Mouse (Mus musculus) midbrain, postnatal 0 days (tissue): ENCODE results near the gene Gm20388. TPM values are rescaled to one million over a fixed set of nuclear protein-coding genes. Genes with fewer than 3 reads are reported as not detected.
A peak's percentile ranks its signal among the peaks of the same experiment; 100 is the strongest.

Experiments used
- ATAC-seq: fragments of 200-750 bp; cut with Nextera tagmentation; 2 replicates; pipeline ENCODE4 v1.8.0; 2017; ENCODE audit warnings: moderate number of reproducible peaks, mild to moderate bottlenecking, moderate TSS enrichment, moderate library complexity; ENCODE audit not compliant: low FRiP score
- DNase-seq: peaks from one replicate; pipeline ENCODE4 v3.0.0-alpha.2; 2015; ENCODE audit warnings: low spot score
- H3K27ac ChIP-seq: fragments of 300-500 bp; sonication (generic); 2 replicates; pipeline ENCODE4 v1.5.1; 2014; ENCODE audit warnings: low read depth, mild to moderate bottlenecking, low read length, mixed read lengths
- H3K27me3 ChIP-seq: fragments of 300-500 bp; sonication (generic); 2 replicates; pipeline ENCODE4 v1.6.1; 2014; ENCODE audit warnings: low read length, control low read depth, mixed read lengths; ENCODE audit not compliant: insufficient read depth
- H3K36me3 ChIP-seq: fragments of 300-500 bp; sonication (generic); 2 replicates; pipeline ENCODE4 v1.6.1; 2014; ENCODE audit warnings: low read length, control low read depth, mixed read lengths; ENCODE audit not compliant: insufficient read depth
- H3K4me1 ChIP-seq: fragments of 300-500 bp; sonication (generic); 2 replicates; pipeline ENCODE4 v1.6.1; 2014; ENCODE audit warnings: mild to moderate bottlenecking, control low read depth, antibody characterized with exemption, low read length, mixed read lengths; ENCODE audit not compliant: insufficient read depth
- H3K4me2 ChIP-seq: fragments of 300-500 bp; sonication (generic); 2 replicates; pipeline ENCODE4 v1.6.1; 2014; ENCODE audit warnings: low read depth, mild to moderate bottlenecking, low read length, mixed read lengths; ENCODE audit not compliant: poor library complexity, severe bottlenecking
- H3K4me3 ChIP-seq: fragments of 300-500 bp; sonication (generic); 2 replicates; pipeline ENCODE4 v1.5.1; 2014; ENCODE audit warnings: low read depth, mild to moderate bottlenecking, low read length, moderate library complexity
- H3K9ac ChIP-seq: fragments of 300-500 bp; sonication (generic); replicated peaks from 2 replicates; pipeline ENCODE4 v1.6.1; 2014; ENCODE audit warnings: mild to moderate bottlenecking, low read length, moderate library complexity, mixed read lengths; ENCODE audit not compliant: poor library complexity, severe bottlenecking
- H3K9me3 ChIP-seq: fragments of 300-500 bp; sonication (generic); 2 replicates; pipeline ENCODE4 v1.6.1; 2016; ENCODE audit warnings: low read length, control low read depth
- CTCF ChIP-seq: IDR thresholded peaks from 2 replicates; pipeline ENCODE4 v1.5.1; 2016; ENCODE audit warnings: antibody characterized with exemption, mild to moderate bottlenecking
- WGBS: fragments of 180-500 bp; shearing (Covaris S2); extraction: QIAGEN DNeasy Blood & Tissue Kit; methylation state at CpG from one replicate; pipeline ENCODE4 v1.1.7; 2014; 5-methylcytosine and 5-hydroxymethylcytosine counted together
- polyA plus RNA-seq: library from polyadenylated mRNA; unstranded; fragments of >200 nt; fragmentation: Nextera tagmentation; extraction: Ambion mirVana; gene quantifications from 2 replicates; pipeline ENCODE4 v1.2.1, GENCODE M21; 2015
- total RNA-seq: library from RNA; depleted of rRNA; stranded (reverse); fragments of >200 nt; gene quantifications from 2 replicates; pipeline ENCODE4 v1.2.3, GENCODE M21; 2014

Gene Gm20388
- total and polyA plus RNA-seq, 2 experiments from 2014 or later: 74.2 TPM; not detected in 1

- WGBS: 93% methylated on average over 11 of the region's 11 CpGs
These were observed 1885.8 kb downstream of the Gm20388 start for GRCm38 (mm10) chr8:121796406-121796805.

GRCm38 (mm10) chr8:121798401-121798800, 1887.8 kb downstream of the Gm20388 start:
- ATAC-seq (no peak), DNase-seq (no peak)
- Histone ChIP-seq H3K9me3 (no peaks in the 10 kb centered on the region), H3K4me2 (no peak overlapping the region), H3K27me3 (no peaks in the 10 kb centered on the region), H3K36me3 (peaks cover 62% of the 10 kb centered on the region), H3K4me3 (no peak overlapping the region), H3K9ac (no peak overlapping the region), H3K27ac (no peak overlapping the region), H3K4me1 (no peaks in the 10 kb centered on the region)
- no peak for TF ChIP-seq CTCF
- WGBS: 93% methylated on average over 6 of the region's 6 CpGs

More at GRCm38 (mm10) chr8:121796406-121796805, 1885.8 kb downstream of the Gm20388 start:
- no peak overlapping the region for H3K4me2 ChIP-seq
- DNase-seq (no peak), ATAC-seq (no peak)
- TF ChIP-seq CTCF: no peak
- H3K4me1 ChIP-seq: no peaks in the 10 kb centered on the region
- peaks cover 70% of the 10 kb centered on the region for H3K36me3 ChIP-seq
- no peak overlapping the region for H3K27ac ChIP-seq
- no peak overlapping the region for H3K4me3 ChIP-seq
- no peaks in the 10 kb centered on the region for H3K27me3 ChIP-seq
- no peaks in the 10 kb centered on the region for H3K9me3 ChIP-seq
- H3K9ac ChIP-seq: no peak overlapping the region

GRCm38 (mm10) chr8:121804829-121805228, 1894.2 kb downstream of the Gm20388 start:
- DNase-seq (no peak), ATAC-seq (no peak)
- WGBS: 96% methylated on average over 5 of the region's 5 CpGs
- no peaks in the 10 kb centered on the region for H3K9me3 ChIP-seq
- peaks cover 45% of the 10 kb centered on the region for H3K36me3 ChIP-seq
- H3K4me2 ChIP-seq: no peak overlapping the region
- no peaks in the 10 kb centered on the region for H3K27me3 ChIP-seq
- TF ChIP-seq CTCF: no peak
- no peak overlapping the region for H3K4me3 ChIP-seq
- no peak overlapping the region for H3K27ac ChIP-seq
- no peak overlapping the region for H3K9ac ChIP-seq
- H3K4me1 ChIP-seq: no peaks in the 10 kb centered on the region

DNA sequence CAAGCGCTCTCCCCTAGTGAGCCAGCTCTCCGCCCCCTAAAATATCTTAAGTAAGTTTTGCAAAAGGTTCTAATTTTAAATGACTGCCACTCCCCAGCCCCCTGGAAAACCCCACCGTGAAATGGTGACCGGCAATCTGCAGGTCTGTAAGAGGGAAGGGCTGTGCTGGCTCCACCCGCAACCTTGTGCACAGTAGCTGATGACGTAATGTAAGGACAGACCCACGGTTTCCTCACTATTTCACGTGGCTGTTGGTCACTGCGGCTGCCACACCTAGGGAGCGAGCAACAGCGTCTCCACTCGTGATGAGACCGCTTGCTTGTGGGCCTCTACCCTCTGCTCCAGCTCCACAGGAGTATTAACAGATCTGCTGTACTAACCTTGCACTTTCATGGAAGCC, 1895.5 kb downstream of the Gm20388 start:
- H3K36me3 ChIP-seq: peaks cover 32% of the 10 kb centered on the region
- no peak overlapping the region for H3K4me3 ChIP-seq
- no peaks in the 10 kb centered on the region for H3K4me1 ChIP-seq
- WGBS: 96% methylated on average over 13 of the region's 13 CpGs
- H3K9ac ChIP-seq: no peak overlapping the region
- ATAC-seq (no peak), DNase-seq (no peak)
- TF ChIP-seq CTCF: no peak
- H3K9me3 ChIP-seq: no peaks in the 10 kb centered on the region
- H3K4me2 ChIP-seq: no peak overlapping the region
- H3K27me3 ChIP-seq: no peaks in the 10 kb centered on the region
- H3K27ac ChIP-seq: no peak overlapping the region

GRCm38 (mm10) chr8:121808032-121808431, 1897.4 kb downstream of the Gm20388 start:
- ATAC-seq (no peak), DNase-seq (no peak)
- H3K36me3 ChIP-seq: peaks cover 37% of the 10 kb centered on the region
- H3K4me1 ChIP-seq: no peaks in the 10 kb centered on the region
- TF ChIP-seq CTCF: peak; percentile 31; the same call in 1 of the 2 replicates
- no peaks in the 10 kb centered on the region for H3K27me3 ChIP-seq
- 80% methylated on average over 11 of the region's 11 CpGs for WGBS
- no peak overlapping the region for H3K4me2 ChIP-seq
- H3K9ac ChIP-seq: no peak overlapping the region
- no peak overlapping the region for H3K27ac ChIP-seq
- no peak overlapping the region for H3K4me3 ChIP-seq
- no peaks in the 10 kb centered on the region for H3K9me3 ChIP-seq

GRCm38 (mm10) chr8:121809524-121810155, 1899.0 kb downstream of the Gm20388 start:
- Histone ChIP-seq H3K27me3 (no peaks in the 10 kb centered on the region), H3K4me1 (no peaks in the 10 kb centered on the region), H3K27ac (no peak overlapping the region), H3K4me2 (no peak overlapping the region), H3K9ac (no peak overlapping the region), H3K4me3 (no peak overlapping the region), H3K36me3 (peaks cover 42% of the 10 kb centered on the region), H3K9me3 (no peaks in the 10 kb centered on the region)
- no peak for ATAC-seq
- WGBS: 94% methylated on average over 11 of the region's 11 CpGs
- TF ChIP-seq CTCF: no peak
- DNase-seq: no peak
